Mouse (Mus musculus) heart, postnatal 25 days (tissue): ENCODE measurements around the gene Tmem254c. TPM values are rescaled to one million over a fixed set of nuclear protein-coding genes. Genes with fewer than 3 reads are reported as not detected.

Experiments
- total RNA-seq, 2 experiments: library from RNA; stranded (reverse); gene quantifications; 2 replicates each; pipeline ENCODE4 v1.2.3; 2021

Gene Tmem254c
- total RNA-seq, 2 experiments from 2014 or later: 6.8 to 7.0 TPM

Other genes starting within 250 kb of the Tmem254c start
- gene Anxa11, start 225.2 kb downstream of the Tmem254c start, total RNA-seq: 10 to 100 TPM; 72.3 to 80.0 TPM
- 1 to 10 TPM; 3.0 to 3.6 TPM for gene Plac9a, start 164.3 kb downstream of the Tmem254c start, total RNA-seq
- 1 to 10 TPM in 1 of 2 experiments, under 1 TPM in 1; 0.96 to 1.1 TPM for gene Tmem254a, start 139.7 kb downstream of the Tmem254c start, total RNA-seq
- not detected for gene Cphx1, start 129.1 kb downstream of the Tmem254c start, total RNA-seq
- gene Duxbl1, start 88.8 kb downstream of the Tmem254c start, total RNA-seq: not detected
- 10 to 100 TPM; 21.3 to 30.8 TPM for gene Gm9780, start 24.6 kb downstream of the Tmem254c start, total RNA-seq
- gene Cphx2, start 14.2 kb upstream of the Tmem254c start, total RNA-seq: not detected
- gene Cphx3, start 14.9 kb upstream of the Tmem254c start, total RNA-seq: not detected
- gene Duxbl2, start 51.0 kb upstream of the Tmem254c start, total RNA-seq: not detected
- 10 to 100 TPM; 44.6 to 46.8 TPM for gene Plac9b, start 115.1 kb upstream of the Tmem254c start, total RNA-seq
- gene Tmem254b, start 139.7 kb upstream of the Tmem254c start, total RNA-seq: 1 to 10 TPM; 2.0 to 2.6 TPM
- not detected for gene Duxbl3, start 190.6 kb upstream of the Tmem254c start, total RNA-seq